Mouse (Mus musculus) spleen, adult 2 months (tissue): Measurements from ENCODE around the gene Sephs1.

ENCODE experiments used
- CTCF ChIP-seq: fragments of 200-500 bp; IDR thresholded peaks from 2 replicates; pipeline ENCODE4 v1.5.1; 2011; ENCODE audit warnings: mild to moderate bottlenecking, inconsistent platforms; ENCODE audit not compliant: insufficient read depth, insufficient read length, insufficient replicate concordance; ENCODE audit errors: extremely low read depth
- POLR2A ChIP-seq: fragments of 200-500 bp; IDR thresholded peaks from 2 replicates; pipeline ENCODE4 v1.6.1; 2011; ENCODE audit warnings: low read depth, low read length, inconsistent platforms

DNA sequence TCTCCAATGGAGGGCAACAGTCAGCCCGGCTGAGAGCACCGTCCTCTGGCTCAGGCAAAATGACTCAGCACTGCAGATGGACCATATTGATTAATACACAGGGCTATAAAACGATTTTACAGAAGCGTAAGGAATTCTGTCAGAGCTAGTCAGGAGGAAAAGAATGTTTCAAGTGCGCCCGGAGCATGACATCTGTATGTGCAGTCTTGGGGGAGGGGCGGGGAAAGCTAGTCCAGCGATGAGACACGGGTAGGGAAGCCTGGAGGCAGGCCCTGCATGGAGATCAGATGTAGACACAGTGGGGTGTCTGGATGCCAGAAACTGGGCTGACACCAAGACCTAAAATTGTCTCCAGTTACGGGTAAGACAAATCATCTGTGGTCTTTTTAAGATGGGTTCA, 23.2 kb upstream of the Sephs1 start:
- TF ChIP-seq CTCF (no peak), POLR2A (no peak)
